Mouse (Mus musculus) hindbrain, embryonic 12.5 days (tissue): ENCODE results near the gene Clec11a. TPM values are rescaled to one million over a fixed set of nuclear protein-coding genes. Genes with fewer than 3 reads are reported as not detected.

Experiments used
- ATAC-seq: fragments of 200-750 bp; cut with Nextera tagmentation; 2 replicates; pipeline ENCODE4 v1.8.0; 2017; ENCODE audit warnings: moderate TSS enrichment; ENCODE audit not compliant: low FRiP score
- H3K27ac ChIP-seq: fragments of 300-500 bp; sonication (generic); 2 replicates; pipeline ENCODE4 v1.5.1; 2016; ENCODE audit warnings: mild to moderate bottlenecking
- H3K27me3 ChIP-seq: fragments of 300-500 bp; sonication (generic); 2 replicates; pipeline ENCODE4 v1.6.1; 2016; ENCODE audit warnings: mild to moderate bottlenecking
- H3K36me3 ChIP-seq: fragments of 300-500 bp; sonication (generic); 2 replicates; pipeline ENCODE4 v1.6.1; 2016; ENCODE audit warnings: mild to moderate bottlenecking
- H3K4me1 ChIP-seq: fragments of 300-500 bp; sonication (generic); 2 replicates; pipeline ENCODE4 v1.6.1; 2016
- H3K4me2 ChIP-seq: fragments of 300-500 bp; sonication (generic); replicated peaks from 2 replicates; pipeline ENCODE4 v1.6.1; 2016; ENCODE audit warnings: mild to moderate bottlenecking
- H3K4me3 ChIP-seq: fragments of 300-500 bp; sonication (generic); 2 replicates; pipeline ENCODE4 v1.5.1; 2016; ENCODE audit warnings: mild to moderate bottlenecking
- H3K9ac ChIP-seq: fragments of 300-500 bp; sonication (generic); 2 replicates; pipeline ENCODE4 v1.6.1; 2016; ENCODE audit warnings: mild to moderate bottlenecking, moderate library complexity
- H3K9me3 ChIP-seq: fragments of 300-500 bp; sonication (generic); replicated peaks from 2 replicates; pipeline ENCODE4 v1.6.1; 2016; ENCODE audit warnings: mild to moderate bottlenecking
- WGBS: fragments of 180-500 bp; shearing (Covaris S2); methylation state at CpG from one replicate; pipeline ENCODE4 v1.1.7; 2016; 5-methylcytosine and 5-hydroxymethylcytosine counted together
- polyA plus RNA-seq: library from polyadenylated mRNA; unstranded; fragments of >200 nt; fragmentation: Nextera tagmentation; extraction: Ambion mirVana; gene quantifications from 2 replicates; pipeline ENCODE4 v1.2.1, GENCODE M21; 2016

Clec11a gene
- polyA plus RNA-seq, 1 experiment from 2014 or later = 2.9 TPM

GRCm38 (mm10) chr7:44312484-44312883 lies 5.8 kb upstream of the Clec11a start:
- peaks cover 29% of the 10 kb centered on the region; the same call in 1 of the 2 replicates for H3K27me3 ChIP-seq
- no peak for ATAC-seq
- peaks cover 9% of the 10 kb centered on the region; the same call in 1 of the 2 replicates for H3K36me3 ChIP-seq
- no peak overlapping the region for H3K9ac ChIP-seq
- H3K27ac ChIP-seq = no peak overlapping the region
- no peaks in the 10 kb centered on the region for H3K9me3 ChIP-seq
- no peak overlapping the region for H3K4me3 ChIP-seq
- WGBS = 61% methylated on average over 16 of the region's 16 CpGs
- peaks cover 20% of the 10 kb centered on the region for H3K4me1 ChIP-seq
- no peak overlapping the region for H3K4me2 ChIP-seq

GRCm38 (mm10) chr7:44311713-44312304 lies 5.1 kb upstream of the Clec11a start:
- peak overlapping the region; percentile 82; the same call in 1 of the 2 replicates for H3K9ac ChIP-seq
- no peaks in the 10 kb centered on the region for H3K9me3 ChIP-seq
- H3K27ac ChIP-seq = no peak overlapping the region
- ATAC-seq = no peak; the same call in 1 of the 2 replicates
- H3K4me3 ChIP-seq = peak overlapping the region; percentile 58
- peaks cover 20% of the 10 kb centered on the region for H3K4me1 ChIP-seq
- peak overlapping the region; percentile 93 for H3K4me2 ChIP-seq
- H3K36me3 ChIP-seq = peaks cover 9% of the 10 kb centered on the region; the same call in 1 of the 2 replicates
- 14% methylated on average over 6 of the region's 6 CpGs for WGBS
- peaks cover 29% of the 10 kb centered on the region; the same call in 1 of the 2 replicates for H3K27me3 ChIP-seq

GRCm38 (mm10) chr7:44310878-44311712 lies 4.4 kb upstream of the Clec11a start:
- H3K27me3 ChIP-seq = peaks cover 29% of the 10 kb centered on the region; the same call in 1 of the 2 replicates
- H3K36me3 ChIP-seq = peaks cover 9% of the 10 kb centered on the region; the same call in 1 of the 2 replicates
- H3K9me3 ChIP-seq = no peaks in the 10 kb centered on the region
- ATAC-seq = peak; percentile 61
- peak overlapping the region; percentile 93 for H3K4me2 ChIP-seq
- under 1% methylated on average over 34 of the region's 38 CpGs for WGBS
- H3K4me1 ChIP-seq = peaks cover 20% of the 10 kb centered on the region
- H3K9ac ChIP-seq = peak overlapping the region; percentile 82
- peak overlapping the region; percentile 58 for H3K4me3 ChIP-seq
- H3K27ac ChIP-seq = peak overlapping the region; percentile 78

- peak overlapping the region; percentile 82 for H3K9ac ChIP-seq
- peak overlapping the region; percentile 93 for H3K4me2 ChIP-seq
- H3K9me3 ChIP-seq = no peaks in the 10 kb centered on the region
- peaks cover 25% of the 10 kb centered on the region for H3K4me1 ChIP-seq
- H3K36me3 ChIP-seq = peaks cover 9% of the 10 kb centered on the region; the same call in 1 of the 2 replicates
- peak overlapping the region; percentile 58 for H3K4me3 ChIP-seq
- WGBS = under 1% methylated on average over 38 of the region's 40 CpGs
- H3K27ac ChIP-seq = peak overlapping the region; percentile 78
- peaks cover 29% of the 10 kb centered on the region; the same call in 1 of the 2 replicates for H3K27me3 ChIP-seq
- peak; percentile 27 for ATAC-seq
Measured at GRCm38 (mm10) chr7:44310285-44310877, 3.7 kb upstream of the Clec11a start.

- peaks cover 29% of the 10 kb centered on the region; the same call in 1 of the 2 replicates for H3K27me3 ChIP-seq
- H3K36me3 ChIP-seq = peaks cover 9% of the 10 kb centered on the region; the same call in 1 of the 2 replicates
- ATAC-seq = no peak
- peaks cover 25% of the 10 kb centered on the region for H3K4me1 ChIP-seq
- H3K9ac ChIP-seq = peak within 1 kb of the TSS; percentile 82
- no peaks in the 10 kb centered on the region for H3K9me3 ChIP-seq
- peak within 1 kb of the TSS; percentile 58 for H3K4me3 ChIP-seq
- peak within 1 kb of the TSS; percentile 93 for H3K4me2 ChIP-seq
- peak within 1 kb of the TSS; percentile 78 for H3K27ac ChIP-seq
- WGBS = 24% methylated on average over 10 of the region's 22 CpGs
Measured at GRCm38 (mm10) chr7:44309475-44310284, 3.0 kb upstream of the Clec11a start, which contains the start of gene Shank1. Gene Shank1, plus strand, starts transcription at chr7:44310253.

- H3K27me3 ChIP-seq = peaks cover 26% of the 10 kb centered on the region; the same call in 1 of the 2 replicates
- H3K9me3 ChIP-seq = no peaks in the 10 kb centered on the region
- no peaks in the 10 kb centered on the region for H3K36me3 ChIP-seq
- no peak overlapping the region for H3K9ac ChIP-seq
- peaks cover 33% of the 10 kb centered on the region for H3K4me1 ChIP-seq
- WGBS = 50% methylated on average over 9 of the region's 9 CpGs
- H3K4me2 ChIP-seq = no peak overlapping the region
- H3K4me3 ChIP-seq = no peak overlapping the region
- no peak for ATAC-seq
- H3K27ac ChIP-seq = no peak overlapping the region; the same call in 1 of the 2 replicates
Measured at GRCm38 (mm10) chr7:44307261-44308020, 739 bp upstream of the Clec11a start.

- H3K36me3 ChIP-seq = no peaks in the 10 kb centered on the region
- WGBS = 10% methylated on average over 16 of the region's 16 CpGs
- H3K4me1 ChIP-seq = peaks cover 18% of the 10 kb centered on the region
- H3K4me3 ChIP-seq = peak overlapping the region; percentile 55
- H3K27me3 ChIP-seq = peaks cover 18% of the 10 kb centered on the region; the same call in 1 of the 2 replicates
- H3K9me3 ChIP-seq = no peaks in the 10 kb centered on the region
- no peak; the same call in 1 of the 2 replicates for ATAC-seq
- H3K9ac ChIP-seq = no peak overlapping the region
- H3K4me2 ChIP-seq = peak overlapping the region; percentile 63
- H3K27ac ChIP-seq = peak overlapping the region; percentile 96
Measured at GRCm38 (mm10) chr7:44305686-44306085, 1.0 kb downstream of the Clec11a start.

GRCm38 (mm10) chr7:44304775-44305641 lies 1.7 kb downstream of the Clec11a start:
- under 1% methylated on average over 49 of the region's 49 CpGs for WGBS
- Histone ChIP-seq H3K27ac (peak overlapping the region; percentile 96), H3K36me3 (no peaks in the 10 kb centered on the region), H3K9me3 (no peaks in the 10 kb centered on the region), H3K4me1 (peaks cover 13% of the 10 kb centered on the region), H3K4me3 (peak overlapping the region; percentile 55), H3K27me3 (peaks cover 18% of the 10 kb centered on the region; the same call in 1 of the 2 replicates), H3K4me2 (peak overlapping the region; percentile 63), H3K9ac (peak overlapping the region; percentile 87)
- ATAC-seq = peak; percentile 94

GRCm38 (mm10) chr7:44304463-44304774 lies 2.3 kb downstream of the Clec11a start:
- peaks cover 13% of the 10 kb centered on the region for H3K4me1 ChIP-seq
- H3K9ac ChIP-seq = peak overlapping the region; percentile 87
- peak; percentile 53 for ATAC-seq
- H3K36me3 ChIP-seq = no peaks in the 10 kb centered on the region
- WGBS = under 1% methylated on average over 25 of the region's 25 CpGs
- peak overlapping the region; percentile 63 for H3K4me2 ChIP-seq
- H3K4me3 ChIP-seq = peak overlapping the region; percentile 55
- H3K27me3 ChIP-seq = peaks cover 15% of the 10 kb centered on the region; the same call in 1 of the 2 replicates
- H3K27ac ChIP-seq = peak overlapping the region; percentile 96
- no peaks in the 10 kb centered on the region for H3K9me3 ChIP-seq
